Mouse (Mus musculus): ENCODE results near the gene Map1b. TPM values are rescaled to one million over a fixed set of nuclear protein-coding genes. Genes with fewer than 3 reads are reported as not detected.

The Map1b gene
- total RNA-seq, 2 experiments from 2014 or later = 7.7 to 13.8 TPM

GRCm38 (mm10) chr13:99496106-99496505 lies 20.2 kb downstream of the Map1b start:
- H3K4me3 ChIP-seq = no peak overlapping the region
- intact Hi-C loops (cut with DNase I) = no loop called here
- H3K27ac ChIP-seq = no peak overlapping the region
- peak; percentile 48; the same call in 1 of the 2 replicates for TF ChIP-seq CTCF (IDR thresholded peaks at IDR 0.05)
- DNase-seq = no peak

GRCm38 (mm10) chr13:99494416-99494815 lies 21.9 kb downstream of the Map1b start:
- no peak for TF ChIP-seq CTCF (IDR thresholded peaks at IDR 0.05)
- no peak for DNase-seq
- intact Hi-C loops (cut with DNase I) = no loop called here

GRCm38 (mm10) chr13:99493304-99493904 lies 22.9 kb downstream of the Map1b start:
- intact Hi-C loops (cut with DNase I) = no loop called here

More at GRCm38 (mm10) chr13:99494416-99494815, 21.9 kb downstream of the Map1b start:
- Histone ChIP-seq H3K27ac (no peak overlapping the region), H3K4me3 (no peak overlapping the region)

GRCm38 (mm10) chr13:99492619-99493303 lies 23.6 kb downstream of the Map1b start:
- intact Hi-C loops (cut with DNase I) = no loop called here
- TF ChIP-seq CTCF (IDR thresholded peaks at IDR 0.05) = no peak
- no peak overlapping the region for H3K27ac ChIP-seq
- DNase-seq = no peak
- H3K4me3 ChIP-seq = no peak overlapping the region

More at GRCm38 (mm10) chr13:99493304-99493904, 22.9 kb downstream of the Map1b start:
- Histone ChIP-seq H3K27ac (no peak overlapping the region), H3K4me3 (no peak overlapping the region)
- TF ChIP-seq CTCF (IDR thresholded peaks at IDR 0.05) = no peak
- DNase-seq = no peak

- intact Hi-C loops (cut with DNase I) = loop anchor here (1.0 to 5.0 kb wide), 2 partner anchors 48 to 115 kb away; no protein-coding TSS in a partner anchor
- no peak overlapping the region for H3K27ac ChIP-seq
- H3K4me3 ChIP-seq = no peak overlapping the region
- DNase-seq = no peak
- no peak for TF ChIP-seq CTCF (IDR thresholded peaks at IDR 0.05)
Observed at GRCm38 (mm10) chr13:99489998-99490397, 26.3 kb downstream of the Map1b start.

GRCm38 (mm10) chr13:99489175-99489574 lies 27.2 kb downstream of the Map1b start:
- no peak for DNase-seq
- TF ChIP-seq CTCF (IDR thresholded peaks at IDR 0.05) = peak; percentile 59
- H3K27ac ChIP-seq = no peak overlapping the region
- intact Hi-C loops (cut with DNase I) = loop anchor here (5.0 kb wide), 1 partner anchor 47 kb away; no protein-coding TSS in a partner anchor
- H3K4me3 ChIP-seq = no peak overlapping the region

GRCm38 (mm10) chr13:99485861-99486260 lies 30.5 kb downstream of the Map1b start:
- TF ChIP-seq CTCF (IDR thresholded peaks at IDR 0.05) = no peak
- no peak for DNase-seq
- intact Hi-C loops (cut with DNase I) = loop anchor here (5.0 kb wide), 1 partner anchor 44 kb away; no protein-coding TSS in a partner anchor
- Histone ChIP-seq H3K4me3 (no peak overlapping the region), H3K27ac (peak overlapping the region; percentile 65)

GRCm38 (mm10) chr13:99485331-99485733 lies 31.0 kb downstream of the Map1b start:
- TF ChIP-seq CTCF (IDR thresholded peaks at IDR 0.05) = no peak
- intact Hi-C loops (cut with DNase I) = loop anchor here (5.0 kb wide), 1 partner anchor 43 kb away; no protein-coding TSS in a partner anchor
- no peak for DNase-seq
- peak overlapping the region; percentile 77 for H3K27ac ChIP-seq
- no peak overlapping the region for H3K4me3 ChIP-seq

GRCm38 (mm10) chr13:99484905-99485304 lies 31.4 kb downstream of the Map1b start:
- Histone ChIP-seq H3K27ac (peak overlapping the region; percentile 77), H3K4me3 (no peak overlapping the region)
- no peak for DNase-seq
- intact Hi-C loops (cut with DNase I) = loop anchor here (5.0 kb wide), 1 partner anchor 43 kb away; no protein-coding TSS in a partner anchor
- no peak for TF ChIP-seq CTCF (IDR thresholded peaks at IDR 0.05)

- TF ChIP-seq CTCF (IDR thresholded peaks at IDR 0.05) = no peak
- intact Hi-C loops (cut with DNase I) = no loop called here
- H3K4me3 ChIP-seq = no peak overlapping the region
- no peak for DNase-seq
- peak overlapping the region; percentile 77 for H3K27ac ChIP-seq
Observed at GRCm38 (mm10) chr13:99483433-99483832, 32.9 kb downstream of the Map1b start.

GRCm38 (mm10) chr13:99475488-99475887 lies 40.9 kb downstream of the Map1b start:
- H3K27ac ChIP-seq = peak overlapping the region; percentile 57
- peak overlapping the region; percentile 5; the same call in 1 of the 2 replicates for H3K4me3 ChIP-seq
- DNase-seq = peak; percentile 36
- TF ChIP-seq CTCF (IDR thresholded peaks at IDR 0.05) = no peak
- intact Hi-C loops (cut with DNase I) = no loop called here

- intact Hi-C loops (cut with DNase I) = no loop called here
- no peak for DNase-seq
- peak overlapping the region; percentile 5; the same call in 1 of the 2 replicates for H3K4me3 ChIP-seq
- no peak for TF ChIP-seq CTCF (IDR thresholded peaks at IDR 0.05)
- peak overlapping the region; percentile 57; the same call in 1 of the 2 replicates for H3K27ac ChIP-seq
Observed at GRCm38 (mm10) chr13:99475033-99475432, 41.3 kb downstream of the Map1b start.

- intact Hi-C loops (cut with DNase I) = no loop called here
- TF ChIP-seq CTCF (IDR thresholded peaks at IDR 0.05) = no peak
- no peak for DNase-seq
- Histone ChIP-seq H3K4me3 (no peak overlapping the region), H3K27ac (no peak overlapping the region; the same call in 1 of the 2 replicates)
Observed at GRCm38 (mm10) chr13:99474108-99474507, 42.2 kb downstream of the Map1b start.
